34 mouse cellular contexts compared by ENCODE assay signal in genomic region chr4:98846396-98846795, GRCm38 (mm10). TPM values are rescaled to one million over a fixed set of nuclear protein-coding genes. Genes with fewer than 3 reads are reported as not detected.
DNase-seq lines count a peak whose midpoint lies in the region; ATAC-seq and TF ChIP-seq lines count a peak whose summit lies in the region.
"Had no signal": no experiment of that assay in that cellular context is flagged by ENCODE, and none has a peak within 500 bp of the region (broad histone marks: within the 10 kb centered on the region; RNA-seq: fewer than 3 reads in every experiment).

No protein-coding gene starts in this region.

- no peaks in the 10 kb centered on the region for H3K27me3 ChIP-seq in intestine, embryonic 14.5 days (replicated peaks; ENCODE audit: control insufficient read depth, insufficient read depth, low read length)
- H3K27me3 ChIP-seq in intestine, postnatal 0 days (replicated peaks; ENCODE audit: control insufficient read depth, insufficient read depth, low read length) = no peaks in the 10 kb centered on the region
- H3K27me3 ChIP-seq in kidney, embryonic 14.5 days (ENCODE audit: control insufficient read depth, insufficient read depth, low read length) = no peaks in the 10 kb centered on the region
- H3K27me3 ChIP-seq: hindbrain, embryonic 13.5 days; liver, embryonic 12.5 days had no signal

- in situ Hi-C loops in ES-E14 (cut with MboI; ENCODE audit: low sequenced_read_pairs in 2 of 2, unreplicated experiment in 2 of 2) = no loop called here

- H3K4me3 ChIP-seq in intestine, embryonic 14.5 days (ENCODE audit: low read depth, low read length) = no peak overlapping the region
- no peak overlapping the region for H3K4me3 ChIP-seq in intestine, postnatal 0 days (ENCODE audit: low read depth, low read length)
- no peak overlapping the region for H3K4me3 ChIP-seq in ES-E14 (ENCODE audit: insufficient read depth in 1 of 2, low read depth in 1 of 2, low read length in 2 of 2, poor library complexity in 1 of 2, severe bottlenecking in 1 of 2)
- H3K4me3 ChIP-seq in embryonic fibroblast, embryonic 13.5 days (ENCODE audit: insufficient read depth, low read length) = no peak overlapping the region
- no peak overlapping the region for H3K4me3 ChIP-seq in kidney, embryonic 14.5 days (ENCODE audit: low read length)
- H3K4me3 ChIP-seq: hindbrain, embryonic 13.5 days; liver, embryonic 12.5 days had no signal

- no peak for TF ChIP-seq POLR2A in embryonic fibroblast, embryonic 13.5 days (IDR thresholded peaks at IDR 0.05; ENCODE audit: low read depth, low read length)

- WGBS in intestine, embryonic 14.5 days = 35% methylated on average over 3 of the region's 3 CpGs
- 32% methylated on average over 3 of the region's 3 CpGs for WGBS in intestine, postnatal 0 days
- 39% methylated on average over 3 of the region's 3 CpGs for WGBS in kidney, embryonic 14.5 days

- H3K9me3 ChIP-seq in intestine, embryonic 14.5 days (ENCODE audit: control insufficient read depth, low read length) = no peaks in the 10 kb centered on the region
- no peaks in the 10 kb centered on the region for H3K9me3 ChIP-seq in intestine, postnatal 0 days (ENCODE audit: control insufficient read depth)
- H3K9me3 ChIP-seq in ES-E14 (ENCODE audit: control insufficient read depth, insufficient read depth, low read depth, low read length) = peaks cover 8% of the 10 kb centered on the region; the same call in 1 of the 2 replicates
- H3K9me3 ChIP-seq in kidney, embryonic 14.5 days (ENCODE audit: control insufficient read depth, low read length) = no peaks in the 10 kb centered on the region
- H3K9me3 ChIP-seq: hindbrain, embryonic 13.5 days had no signal

- no peak for ATAC-seq in intestine, embryonic 14.5 days (replicated peaks; ENCODE audit: low FRiP score, low TSS enrichment, low read depth)
- no peak for ATAC-seq in intestine, postnatal 0 days
- ATAC-seq in kidney, embryonic 14.5 days (ENCODE audit: low FRiP score, low TSS enrichment) = no peak
- ATAC-seq: forebrain, embryonic 14.5 days; liver, embryonic 12.5 days; liver, postnatal 0 days had no signal

- peaks cover 9% of the 10 kb centered on the region; the same call in 1 of the 2 replicates for H3K4me1 ChIP-seq in intestine, embryonic 14.5 days (replicated peaks; ENCODE audit: control insufficient read depth, insufficient read depth, low read length)
- H3K4me1 ChIP-seq in intestine, postnatal 0 days (replicated peaks; ENCODE audit: control insufficient read depth, insufficient read depth, low read length) = no peaks in the 10 kb centered on the region
- peaks cover 16 to 22% of the 10 kb centered on the region in 2 experiments for H3K4me1 ChIP-seq in ES-E14 (ENCODE audit: control insufficient read depth in 2 of 2, insufficient read depth in 2 of 2, low read length in 2 of 2, poor library complexity in 1 of 2)
- H3K4me1 ChIP-seq in embryonic fibroblast, embryonic 13.5 days (ENCODE audit: control insufficient read depth, insufficient read depth, low read length) = peaks cover 8% of the 10 kb centered on the region; the same call in 1 of the 2 replicates
- no peaks in the 10 kb centered on the region for H3K4me1 ChIP-seq in kidney, embryonic 14.5 days (ENCODE audit: control insufficient read depth, insufficient read depth, low read length)
- H3K4me1 ChIP-seq: hindbrain, embryonic 13.5 days; liver, embryonic 12.5 days had no signal

- no peak for DNase-seq in intestine, embryonic 14.5 days (ENCODE audit: low spot score)
- DNase-seq in ES-E14 (ENCODE audit: low read depth, low spot score) = peak; percentile 69
- DNase-seq in retina, postnatal 1 day = peak; percentile 12
- DNase-seq in cerebellum, adult 18-20 months = no peak
- DNase-seq: adrenal gland, postnatal 25 days; cerebellum, adult 11-12 months; cerebellum, postnatal 10 days; gastrocnemius, postnatal 14 days; heart, postnatal 36 days; kidney, adult 8-10 months; liver, postnatal 0 days; lung, postnatal 10 days; midbrain, embryonic 14.5 days; right cerebral cortex, postnatal 25 days; thymus, postnatal 4 days had no signal

- peak overlapping the region; percentile 51 for H3K27ac ChIP-seq in intestine, embryonic 14.5 days (ENCODE audit: low read depth)
- no peak overlapping the region for H3K27ac ChIP-seq in intestine, postnatal 0 days (ENCODE audit: low read depth, low read length)
- peak overlapping the region; percentile 81 for H3K27ac ChIP-seq in ES-E14 (ENCODE audit: insufficient read depth, low read depth, low read length, poor library complexity, severe bottlenecking)
- peak overlapping the region; percentile 52 for H3K27ac ChIP-seq in embryonic fibroblast, embryonic 13.5 days (ENCODE audit: insufficient read depth, low read length)
- no peak overlapping the region for H3K27ac ChIP-seq in kidney, embryonic 14.5 days (ENCODE audit: low read depth, low read length)
- H3K27ac ChIP-seq: hindbrain, embryonic 13.5 days; liver, embryonic 12.5 days; macrophage had no signal

- no peak for TF ChIP-seq CTCF in intestine, postnatal 0 days (IDR thresholded peaks at IDR 0.05; ENCODE audit: low read depth)
- no peak for TF ChIP-seq CTCF in embryonic fibroblast, embryonic 13.5 days (IDR thresholded peaks at IDR 0.05; ENCODE audit: borderline replicate concordance, insufficient read depth, low read length)

- H3K36me3 ChIP-seq in intestine, embryonic 14.5 days (ENCODE audit: control insufficient read depth, insufficient read depth, low read length) = no peaks in the 10 kb centered on the region
- H3K36me3 ChIP-seq in intestine, postnatal 0 days (ENCODE audit: control insufficient read depth, insufficient read depth) = no peaks in the 10 kb centered on the region
- peaks cover 7% of the 10 kb centered on the region; the same call in 1 of the 2 replicates for H3K36me3 ChIP-seq in ES-E14 (ENCODE audit: control insufficient read depth, insufficient read depth, low read length, poor library complexity, severe bottlenecking)
- no peaks in the 10 kb centered on the region for H3K36me3 ChIP-seq in kidney, embryonic 14.5 days (ENCODE audit: control insufficient read depth, insufficient read depth, low read length)
- H3K36me3 ChIP-seq: hindbrain, embryonic 13.5 days; liver, embryonic 12.5 days had no signal

- H3K9ac ChIP-seq in intestine, embryonic 14.5 days (ENCODE audit: low read length) = no peak overlapping the region
- H3K9ac ChIP-seq in intestine, postnatal 0 days (ENCODE audit: low read depth, low read length) = no peak overlapping the region
- H3K9ac ChIP-seq in ES-E14 (ENCODE audit: insufficient read depth, low read depth, low read length, poor library complexity, severe bottlenecking) = no peak overlapping the region; the same call in 1 of the 2 replicates
- no peak overlapping the region for H3K9ac ChIP-seq in kidney, embryonic 14.5 days (ENCODE audit: low read depth, low read length)
- H3K9ac ChIP-seq: hindbrain, embryonic 13.5 days; liver, embryonic 12.5 days; liver, postnatal 0 days had no signal

- no peak overlapping the region for H3K4me2 ChIP-seq in intestine, embryonic 14.5 days (ENCODE audit: low read length)
- no peak overlapping the region for H3K4me2 ChIP-seq in intestine, postnatal 0 days (replicated peaks; ENCODE audit: low read depth)
- H3K4me2 ChIP-seq in kidney, embryonic 14.5 days (replicated peaks; ENCODE audit: low read depth, low read length) = no peak overlapping the region
- H3K4me2 ChIP-seq: heart, embryonic 11.5 days; hindbrain, embryonic 13.5 days; liver, embryonic 12.5 days had no signal

TF ChIP-seq in ES-E14, 5 proteins besides CTCF, POLR2A, EP300 and RAD21:
- 0 out of 2 replicates have a peak, but pooled peaks have one; percentile 23 for TF ChIP-seq CHD2 (IDR thresholded peaks at IDR 0.05; ENCODE audit: low read depth, low read length)
- TF ChIP-seq ZC3H11A (IDR thresholded peaks at IDR 0.05; ENCODE audit: borderline replicate concordance, low read depth, low read length) = no peak
TF ChIP-seq in ES-E14: peak in this region for 1.

RNA-seq across cellular contexts. Expression of gene I0C0044D17Rik, which starts 22.8 kb away (rescaled TPM):
- polyA plus RNA-seq in intestine, embryonic 14.5 days (2014; fragmentation: Nextera tagmentation; extraction: Ambion mirVana) = not detected in 2 replicates
- not detected in 2 replicates for polyA plus RNA-seq in intestine, postnatal 0 days (2015; fragmentation: Nextera tagmentation; extraction: Ambion mirVana)
- total RNA-seq in ES-E14 (2012; rRNA removed) = 0.13 TPM in 1 of 2 replicates, not detected in the other
- polyA plus RNA-seq in embryonic fibroblast, embryonic 13.5 days (2011; ENCODE audit: insufficient read length, low read depth, missing spikeins) = not detected in 2 replicates
- not detected in 2 replicates for polyA plus RNA-seq in kidney, embryonic 14.5 days (2014; fragmentation: Nextera tagmentation; extraction: Ambion mirVana)
- total RNA-seq: adrenal gland, postnatal 25 days; gastrocnemius, postnatal 14 days; granulocyte monocyte progenitor cell, adult 5-6 weeks; heart, postnatal 36 days; left cerebral cortex, postnatal 14 days; monocyte, adult 5-6 weeks had no signal
- polyA plus RNA-seq: cortical plate, adult 2 months; forebrain, embryonic 14.5 days; heart, embryonic 11.5 days; heart, embryonic 16.5 days; hindbrain, embryonic 13.5 days; limb, embryonic 14.5 days; liver, embryonic 12.5 days; liver, postnatal 0 days; macrophage; midbrain, embryonic 14.5 days; neural tube, embryonic 14.5 days; spleen, adult 2 months; stomach, embryonic 14.5 days; testis, adult 2 months; thymus, postnatal 0 days had no signal

RNA-seq across cellular contexts. Expression of gene Kank4, which starts 29.1 kb away (rescaled TPM):
- 2.9 and 3.3 TPM in 2 replicates for polyA plus RNA-seq in intestine, embryonic 14.5 days (2014; fragmentation: Nextera tagmentation; extraction: Ambion mirVana)
- polyA plus RNA-seq in intestine, postnatal 0 days (2015; fragmentation: Nextera tagmentation; extraction: Ambion mirVana) = 0.31 and 0.34 TPM in 2 replicates
- total RNA-seq in ES-E14 (2012; rRNA removed) = 4.0 and 5.4 TPM in 2 replicates
- 0.95 and 5.6 TPM in 2 replicates for polyA plus RNA-seq in embryonic fibroblast, embryonic 13.5 days (2011; ENCODE audit: insufficient read length, low read depth, missing spikeins)
- 2.7 and 3.5 TPM in 2 replicates for polyA plus RNA-seq in kidney, embryonic 14.5 days (2014; fragmentation: Nextera tagmentation; extraction: Ambion mirVana)
- total RNA-seq: granulocyte monocyte progenitor cell, adult 5-6 weeks; monocyte, adult 5-6 weeks had no signal
- polyA plus RNA-seq: macrophage had no signal

Comparison
In these comparisons a context has a peak if more than half of its experiments do, and no peak if none do; other contexts are left out.
1. H3K27ac ChIP-seq: peak in intestine, embryonic 14.5 days (single experiment), ES-E14 (single experiment) and embryonic fibroblast, embryonic 13.5 days (single experiment); none in intestine, postnatal 0 days (single experiment) and kidney, embryonic 14.5 days (single experiment).
2. DNase-seq: peak in ES-E14 (single experiment) and retina, postnatal 1 day (single experiment); none in intestine, embryonic 14.5 days (single experiment) and cerebellum, adult 18-20 months (0 of 2).